Mouse (Mus musculus) frontal cortex, postnatal 25 days (tissue): Measurements from ENCODE around the gene Elf2.

ENCODE experiments used
- DNase-seq, 2 experiments: peaks; one replicate each; pipeline ENCODE4 v3.0.0; 2022; ENCODE audit warnings: low spot score in 2 of 2

The Elf2 gene

GRCm38 (mm10) chr3:51340552-51341267 lies at the start of gene Elf2:
TSS of gene Elf2 (minus strand) at chr3:51340663.
- DNase-seq = peak; percentile 44 to 59

GRCm38 (mm10) chr3:51388904-51389303 lies 48.4 kb upstream of the Elf2 start:
- no peak for DNase-seq

GRCm38 (mm10) chr3:51387868-51388381 lies 47.5 kb upstream of the Elf2 start:
- no peak for DNase-seq

GRCm38 (mm10) chr3:51387134-51387451 lies 46.6 kb upstream of the Elf2 start:
- DNase-seq = no peak

- no peak for DNase-seq
Measured at GRCm38 (mm10) chr3:51386441-51387133, 46.1 kb upstream of the Elf2 start.

- no peak for DNase-seq
Measured at GRCm38 (mm10) chr3:51383409-51383808, 42.9 kb upstream of the Elf2 start.

GRCm38 (mm10) chr3:51380660-51381014 lies 40.2 kb upstream of the Elf2 start:
- DNase-seq = no peak

- DNase-seq = no peak
Measured at GRCm38 (mm10) chr3:51379786-51380659, 39.6 kb upstream of the Elf2 start.

- no peak for DNase-seq
Measured at GRCm38 (mm10) chr3:51378665-51378946, 38.1 kb upstream of the Elf2 start.

GRCm38 (mm10) chr3:51377878-51378664 lies 37.6 kb upstream of the Elf2 start:
- no peak for DNase-seq

GRCm38 (mm10) chr3:51375307-51376265 lies 35.1 kb upstream of the Elf2 start:
- no peak for DNase-seq

- DNase-seq = no peak
Measured at GRCm38 (mm10) chr3:51373544-51373943, 33.1 kb upstream of the Elf2 start.

GRCm38 (mm10) chr3:51372883-51373282 lies 32.4 kb upstream of the Elf2 start:
- no peak for DNase-seq

GRCm38 (mm10) chr3:51371826-51372225 lies 31.4 kb upstream of the Elf2 start:
- no peak for DNase-seq

- no peak for DNase-seq
Measured at GRCm38 (mm10) chr3:51368011-51368410, 27.5 kb upstream of the Elf2 start.

- no peak for DNase-seq
Measured at GRCm38 (mm10) chr3:51366926-51367325, 26.5 kb upstream of the Elf2 start.

GRCm38 (mm10) chr3:51365517-51365882 lies 25.0 kb upstream of the Elf2 start:
- no peak for DNase-seq

GRCm38 (mm10) chr3:51364703-51365516 lies 24.4 kb upstream of the Elf2 start:
- peak; percentile 53 to 71 for DNase-seq

- no peak for DNase-seq
Measured at GRCm38 (mm10) chr3:51361066-51361465, 20.6 kb upstream of the Elf2 start.
